ENCODE assay signal across 26 mouse cellular contexts in the genomic region with DNA sequence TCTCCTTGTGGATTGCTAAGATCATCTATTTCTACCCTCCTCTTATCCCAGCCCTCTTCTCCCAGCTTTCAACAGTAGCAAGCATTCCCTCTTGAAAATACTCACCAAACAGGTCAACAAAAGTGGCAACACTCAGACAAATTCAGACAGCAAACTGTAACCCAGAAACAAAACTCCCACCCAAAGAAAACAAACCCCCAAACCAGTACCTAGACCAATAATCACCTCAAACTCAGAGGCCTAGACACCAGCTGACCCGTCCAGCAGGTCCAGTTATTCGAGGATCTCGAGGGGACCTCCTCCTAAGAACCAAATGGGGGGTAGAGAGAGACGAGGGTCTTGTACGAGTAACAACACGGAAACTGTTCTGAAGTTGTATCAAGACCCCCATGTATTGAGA. TPM values are rescaled to one million over a fixed set of nuclear protein-coding genes. Genes with fewer than 3 reads are reported as not detected.
DNase-seq lines count a peak whose midpoint lies in the region; ATAC-seq and TF ChIP-seq lines count a peak whose summit lies in the region.
"Had no signal": no experiment of that assay in that cellular context is flagged by ENCODE, and none has a peak within 500 bp of the region (broad histone marks: within the 10 kb centered on the region; RNA-seq: fewer than 3 reads in every experiment).

No protein-coding gene starts in this region.

- no peaks in the 10 kb centered on the region for H3K27me3 ChIP-seq in MEL (ENCODE audit: control insufficient read depth in 1 of 2, insufficient read depth in 2 of 2, low read length in 2 of 2)
- H3K27me3 ChIP-seq: embryonic facial prominence, embryonic 13.5 days; embryonic facial prominence, embryonic 15.5 days; forebrain, embryonic 12.5 days had no signal

- peaks cover 3 to 8% of the 10 kb centered on the region in 2 experiments; a peak in 3 of 4 replicates for H3K4me1 ChIP-seq in MEL (ENCODE audit: control insufficient read depth in 1 of 2, insufficient read depth in 2 of 2, low read length in 2 of 2)
- H3K4me1 ChIP-seq: embryonic facial prominence, embryonic 13.5 days; embryonic facial prominence, embryonic 15.5 days; forebrain, embryonic 10.5 days; forebrain, embryonic 12.5 days had no signal

- DNase-seq in MEL (ENCODE audit: low read depth, low spot score), result peak; percentile 50
- no peak for DNase-seq in adrenal gland, adult 18-20 months (ENCODE audit: low spot score in 2 of 2)
- DNase-seq in gastrocnemius, adult 8-10 months (ENCODE audit: low spot score in 2 of 2), result no peak
- DNase-seq: adrenal gland, adult 8-10 months; adrenal gland, postnatal 14 days; adrenal gland, postnatal 36 days; B cell, adult 2 months; cerebellum, adult 11-12 months; cerebellum, adult 2 months; cerebellum, adult 9-10 months; cerebellum, postnatal 10 days; cerebellum, postnatal 25 days; embryo, embryonic 11 days had no signal

- no peak for TF ChIP-seq CTCF in MEL (IDR thresholded peaks at IDR 0.05 in 2 of 3, conservative IDR thresholded peaks at IDR 0.05 in 1 of 3; ENCODE audit: control insufficient read depth in 1 of 3, insufficient read depth in 1 of 3, low read depth in 2 of 3, low read length in 3 of 3, poor library complexity in 1 of 3, severe bottlenecking in 1 of 3)

- peak overlapping the region in 1 of 2 experiments; percentile 33; a peak in 2 of 4 replicates for H3K4me3 ChIP-seq in MEL (ENCODE audit: control insufficient read depth in 1 of 2, insufficient read depth in 1 of 2, low read depth in 2 of 2, low read length in 2 of 2)
- H3K4me3 ChIP-seq: embryonic facial prominence, embryonic 13.5 days; embryonic facial prominence, embryonic 15.5 days; erythroblast, embryonic 14.5 days; forebrain, embryonic 10.5 days; forebrain, embryonic 12.5 days had no signal

- H3K9me3 ChIP-seq in MEL (replicated peaks; ENCODE audit: insufficient read depth, low read length), result no peaks in the 10 kb centered on the region
- H3K9me3 ChIP-seq: embryonic facial prominence, embryonic 13.5 days; embryonic facial prominence, embryonic 15.5 days; G1E had no signal

- peak overlapping the region; percentile 14 for H3K27ac ChIP-seq in MEL (ENCODE audit: control insufficient read depth, low read depth, low read length)
- H3K27ac ChIP-seq: embryonic facial prominence, embryonic 13.5 days; embryonic facial prominence, embryonic 15.5 days; forebrain, embryonic 10.5 days; forebrain, embryonic 12.5 days had no signal

- no peak for TF ChIP-seq POLR2A in MEL (IDR thresholded peaks at IDR 0.05; ENCODE audit: control insufficient read depth in 1 of 2, insufficient read depth in 1 of 2, low read depth in 1 of 2, low read length in 2 of 2, poor library complexity in 1 of 2)

- peaks cover 0 to 13% of the 10 kb centered on the region in 2 experiments; a peak in 2 of 4 replicates for H3K36me3 ChIP-seq in MEL (ENCODE audit: control insufficient read depth in 1 of 2, insufficient read depth in 2 of 2, low read length in 2 of 2)
- H3K36me3 ChIP-seq: embryonic facial prominence, embryonic 13.5 days; embryonic facial prominence, embryonic 15.5 days; forebrain, embryonic 10.5 days; forebrain, embryonic 12.5 days; G1E had no signal

- no peak for TF ChIP-seq RAD21 in MEL (IDR thresholded peaks at IDR 0.05; ENCODE audit: low read depth, low read length)

- peak; percentile 77 for ATAC-seq in granulocyte monocyte progenitor cell, adult 5-6 weeks (replicated peaks; ENCODE audit: poor library complexity, severe bottlenecking)
- ATAC-seq in megakaryocyte progenitor cell, adult 5-6 weeks (replicated peaks; ENCODE audit: poor library complexity), result peak; percentile 64
- ATAC-seq: CD4-positive, CD25-positive, alpha-beta regulatory T cell, adult 4 months; forebrain, embryonic 14.5 days; forebrain, embryonic 16.5 days had no signal

- no peaks in the 10 kb centered on the region for H3K79me2 ChIP-seq in MEL (ENCODE audit: control insufficient read depth, insufficient read depth, low read length, poor library complexity)

- no peak for TF ChIP-seq EP300 in MEL (IDR thresholded peaks at IDR 0.05; ENCODE audit: low read depth in 1 of 2, low read length in 2 of 2)

- H3K9ac ChIP-seq in MEL (ENCODE audit: control insufficient read depth, low read depth, low read length, poor library complexity, severe bottlenecking), result peak overlapping the region; percentile 27
- H3K9ac ChIP-seq: embryonic facial prominence, embryonic 13.5 days; embryonic facial prominence, embryonic 15.5 days; forebrain, embryonic 12.5 days had no signal

TF ChIP-seq in MEL, 35 proteins besides CTCF, POLR2A, EP300 and RAD21:
- TF ChIP-seq NRF1 (IDR thresholded peaks at IDR 0.05; ENCODE audit: insufficient read depth, low read depth, low read length, poor library complexity, severe bottlenecking) (no peak), SMC3 (IDR thresholded peaks at IDR 0.05; ENCODE audit: low read depth, low read length) (no peak), MXI1 (IDR thresholded peaks at IDR 0.05; ENCODE audit: low read depth, low read length) (no peak), BHLHE40 (IDR thresholded peaks at IDR 0.05; ENCODE audit: borderline replicate concordance, low read depth, low read length) (no peak), MAZ (IDR thresholded peaks at IDR 0.05; ENCODE audit: low read depth, low read length) (no peak), NELFE (IDR thresholded peaks at IDR 0.05; ENCODE audit: low read depth, low read length) (no peak)

RNA-seq across cellular contexts. Expression of a gene that starts 20.2 kb away (rescaled TPM):
- 0.04 TPM in 1 of 2 replicates, not detected in the other for total RNA-seq in MEL (2012; rRNA removed)
- not detected for polyA plus RNA-seq in MEL (2012; ENCODE audit: insufficient read depth in 1 of 2, insufficient read length in 2 of 2, low read depth in 1 of 2, low replicate concordance in 2 of 2, missing spikeins in 1 of 2)
- not detected in 2 replicates for total RNA-seq in granulocyte monocyte progenitor cell, adult 5-6 weeks (2014; fragmentation: Nextera tagmentation)
- not detected in 2 replicates for total RNA-seq in granulocyte monocyte progenitor cell, adult 5-6 weeks (2017)
- 0.10 TPM in 1 of 2 replicates, not detected in the other for total RNA-seq in megakaryocyte progenitor cell, adult 5-6 weeks (2015)
- not detected in 2 replicates for total RNA-seq in megakaryocyte progenitor cell, adult 5-6 weeks (2017)
- total RNA-seq in adrenal gland, adult 18-20 months (2021), result under 1 TPM in 1 of 2 experiments, not detected in 1; 0.20 TPM
- not detected for total RNA-seq in gastrocnemius, adult 8-10 months (2022)
- total RNA-seq: adrenal gland, postnatal 14 days; CH12.LX had no signal
- polyA plus RNA-seq: CD4-positive, CD25-positive, alpha-beta regulatory T cell, adult 4 months; embryonic facial prominence, embryonic 11.5 days; embryonic facial prominence, embryonic 15.5 days; erythroblast, embryonic 14.5 days; forebrain, embryonic 10.5 days; forebrain, embryonic 12.5 days; forebrain, embryonic 14.5 days; forebrain, embryonic 16.5 days; G1E had no signal

RNA-seq across cellular contexts. Expression of a gene that starts 33.4 kb away (rescaled TPM):
- total RNA-seq in MEL (2012; rRNA removed), result not detected in 2 replicates
- under 1 TPM in 1 of 2 experiments, not detected in 1; 0.21 TPM for polyA plus RNA-seq in MEL (2012; ENCODE audit: insufficient read depth in 1 of 2, insufficient read length in 2 of 2, low read depth in 1 of 2, low replicate concordance in 2 of 2, missing spikeins in 1 of 2)
- total RNA-seq in granulocyte monocyte progenitor cell, adult 5-6 weeks (2014; fragmentation: Nextera tagmentation), result not detected in 2 replicates
- total RNA-seq in granulocyte monocyte progenitor cell, adult 5-6 weeks (2017), result not detected in 2 replicates
- not detected in 2 replicates for total RNA-seq in megakaryocyte progenitor cell, adult 5-6 weeks (2015)
- not detected in 2 replicates for total RNA-seq in megakaryocyte progenitor cell, adult 5-6 weeks (2017)
- total RNA-seq in adrenal gland, adult 18-20 months (2021), result not detected
- total RNA-seq in gastrocnemius, adult 8-10 months (2022), result not detected
- total RNA-seq: adrenal gland, postnatal 14 days; adrenal gland, postnatal 36 days; CH12.LX had no signal
- polyA plus RNA-seq: CD4-positive, CD25-positive, alpha-beta regulatory T cell, adult 4 months; embryonic facial prominence, embryonic 11.5 days; embryonic facial prominence, embryonic 13.5 days; embryonic facial prominence, embryonic 15.5 days; erythroblast, embryonic 14.5 days; forebrain, embryonic 10.5 days; forebrain, embryonic 12.5 days; forebrain, embryonic 16.5 days had no signal

RNA-seq across cellular contexts. Expression of a gene that starts 52.7 kb away (rescaled TPM):
- 14.1 and 14.7 TPM in 2 replicates for total RNA-seq in MEL (2012; rRNA removed)
- 10 to 100 TPM in 1 of 2 experiments, not detected in 1; 15.3 TPM for polyA plus RNA-seq in MEL (2012; ENCODE audit: insufficient read depth in 1 of 2, insufficient read length in 2 of 2, low read depth in 1 of 2, low replicate concordance in 2 of 2, missing spikeins in 1 of 2)
- total RNA-seq in granulocyte monocyte progenitor cell, adult 5-6 weeks (2014; fragmentation: Nextera tagmentation), result 34.1 and 67.7 TPM in 2 replicates
- total RNA-seq in granulocyte monocyte progenitor cell, adult 5-6 weeks (2017), result 38.7 and 47.5 TPM in 2 replicates
- total RNA-seq in megakaryocyte progenitor cell, adult 5-6 weeks (2015), result 29.4 and 32.7 TPM in 2 replicates
- 45.5 and 53.2 TPM in 2 replicates for total RNA-seq in megakaryocyte progenitor cell, adult 5-6 weeks (2017)
- 10 to 100 TPM; 21.8 to 23.9 TPM for total RNA-seq in adrenal gland, adult 18-20 months (2021)
- 10 to 100 TPM in 3 of 4 experiments, 1 to 10 TPM in 1; 9.9 to 12.9 (median 11.1) TPM for total RNA-seq in gastrocnemius, adult 8-10 months (2022)
